In genomic region chr8:6922467-6922866, GRCm38 (mm10) we compare ENCODE assay signal across 22 mouse cellular contexts.
A peak's percentile ranks its signal among the peaks of the same experiment; 100 is the strongest.
DNase-seq lines count a peak whose midpoint lies in the region; ATAC-seq and TF ChIP-seq lines count a peak whose summit lies in the region.
"Had no signal": no experiment of that assay in that cellular context is flagged by ENCODE, and none has a peak within 500 bp of the region (broad histone marks: within the 10 kb centered on the region; RNA-seq: fewer than 3 reads in every experiment).

No protein-coding gene starts in this region.

- no peak overlapping the region for H3K27ac ChIP-seq in embryonic facial prominence, embryonic 11.5 days (replicated peaks; ENCODE audit: low read depth, low read length)
- no peak overlapping the region for H3K27ac ChIP-seq in embryonic facial prominence, embryonic 10.5 days (replicated peaks)
- H3K27ac ChIP-seq in limb, embryonic 13.5 days: no peak overlapping the region
- H3K27ac ChIP-seq in limb, embryonic 10.5 days: no peak overlapping the region
- no peak overlapping the region for H3K27ac ChIP-seq in embryonic facial prominence, embryonic 14.5 days (replicated peaks; ENCODE audit: low read depth, low read length)
- no peak overlapping the region for H3K27ac ChIP-seq in limb, embryonic 14.5 days (replicated peaks; ENCODE audit: low read depth, low read length)

- no peaks in the 10 kb centered on the region for H3K4me1 ChIP-seq in embryonic facial prominence, embryonic 11.5 days (ENCODE audit: control insufficient read depth, insufficient read depth, low read length)
- H3K4me1 ChIP-seq in embryonic facial prominence, embryonic 10.5 days: no peaks in the 10 kb centered on the region
- H3K4me1 ChIP-seq in limb, embryonic 13.5 days: no peaks in the 10 kb centered on the region
- H3K4me1 ChIP-seq in limb, embryonic 10.5 days: no peaks in the 10 kb centered on the region
- H3K4me1 ChIP-seq in embryonic facial prominence, embryonic 14.5 days (ENCODE audit: control insufficient read depth, insufficient read depth, low read length): no peaks in the 10 kb centered on the region
- H3K4me1 ChIP-seq in limb, embryonic 14.5 days (ENCODE audit: control insufficient read depth, insufficient read depth, low read length): no peaks in the 10 kb centered on the region

- H3K9ac ChIP-seq in embryonic facial prominence, embryonic 11.5 days (replicated peaks; ENCODE audit: low read length): no peak overlapping the region
- H3K9ac ChIP-seq in limb, embryonic 13.5 days: no peak overlapping the region
- no peak overlapping the region for H3K9ac ChIP-seq in embryonic facial prominence, embryonic 14.5 days (ENCODE audit: low read depth, low read length)
- H3K9ac ChIP-seq in limb, embryonic 14.5 days (ENCODE audit: low read depth, low read length, severe bottlenecking): no peak overlapping the region

- H3K36me3 ChIP-seq in embryonic facial prominence, embryonic 11.5 days (replicated peaks; ENCODE audit: control insufficient read depth, insufficient read depth, low read depth, low read length): no peaks in the 10 kb centered on the region
- no peaks in the 10 kb centered on the region for H3K36me3 ChIP-seq in embryonic facial prominence, embryonic 10.5 days (replicated peaks)
- no peaks in the 10 kb centered on the region for H3K36me3 ChIP-seq in limb, embryonic 13.5 days
- no peaks in the 10 kb centered on the region for H3K36me3 ChIP-seq in limb, embryonic 10.5 days
- H3K36me3 ChIP-seq in embryonic facial prominence, embryonic 14.5 days (ENCODE audit: control insufficient read depth, insufficient read depth, low read length): no peaks in the 10 kb centered on the region
- H3K36me3 ChIP-seq in limb, embryonic 14.5 days (ENCODE audit: control insufficient read depth, insufficient read depth, low read length): no peaks in the 10 kb centered on the region
- H3K36me3 ChIP-seq: G1E had no signal

- TF ChIP-seq POLR2A in limb, embryonic 14.5 days (IDR thresholded peaks at IDR 0.05; ENCODE audit: borderline replicate concordance, extremely low read depth, insufficient read depth, insufficient read length): no peak

- H3K27me3 ChIP-seq in embryonic facial prominence, embryonic 11.5 days (ENCODE audit: control insufficient read depth, insufficient read depth, low read length): no peaks in the 10 kb centered on the region
- no peaks in the 10 kb centered on the region for H3K27me3 ChIP-seq in embryonic facial prominence, embryonic 10.5 days (replicated peaks; ENCODE audit: low read depth, poor library complexity, severe bottlenecking)
- no peaks in the 10 kb centered on the region for H3K27me3 ChIP-seq in limb, embryonic 13.5 days
- H3K27me3 ChIP-seq in limb, embryonic 10.5 days (ENCODE audit: low read depth, poor library complexity, severe bottlenecking): no peaks in the 10 kb centered on the region
- H3K27me3 ChIP-seq in embryonic facial prominence, embryonic 14.5 days (replicated peaks; ENCODE audit: control insufficient read depth, insufficient read depth, low read length): no peaks in the 10 kb centered on the region
- no peaks in the 10 kb centered on the region for H3K27me3 ChIP-seq in limb, embryonic 14.5 days (ENCODE audit: control insufficient read depth, insufficient read depth, low read length)
- H3K27me3 ChIP-seq: CH12.LX had no signal

- DNase-seq in embryonic facial prominence, embryonic 11.5 days (ENCODE audit: low spot score): peak; percentile 33
- DNase-seq in embryonic facial prominence, embryonic 10.5 days (ENCODE audit: low spot score): no peak
- DNase-seq in limb, embryonic 10.5 days (ENCODE audit: low spot score): no peak
- peak; percentile 54 for DNase-seq in embryonic facial prominence, embryonic 14.5 days (ENCODE audit: low spot score)
- DNase-seq in limb, embryonic 14.5 days (ENCODE audit: low spot score): peak; percentile 21
- DNase-seq in adrenal gland, postnatal 36 days: no peak
- no peak for DNase-seq in frontal cortex, postnatal 14 days (ENCODE audit: low spot score in 2 of 2)
- DNase-seq: adrenal gland, adult 2 months; adrenal gland, adult 8-10 months; adrenal gland, postnatal 10 days; adrenal gland, postnatal 14 days; adrenal gland, postnatal 25 days; B cell, adult 2 months; cerebellum, adult 11 months; cerebellum, adult 11-12 months; cerebellum, adult 18-20 months had no signal

- WGBS in embryonic facial prominence, embryonic 11.5 days: 83% methylated on average over 1 of the region's 1 CpGs
- WGBS in embryonic facial prominence, embryonic 10.5 days: 86% methylated on average over 1 of the region's 1 CpGs
- 76% methylated on average over 1 of the region's 1 CpGs for WGBS in limb, embryonic 13.5 days
- 72% methylated on average over 1 of the region's 1 CpGs for WGBS in limb, embryonic 10.5 days
- 68% methylated on average over 1 of the region's 1 CpGs for WGBS in embryonic facial prominence, embryonic 14.5 days
- 44% methylated on average over 1 of the region's 1 CpGs for WGBS in limb, embryonic 14.5 days

- H3K9me3 ChIP-seq in embryonic facial prominence, embryonic 11.5 days (replicated peaks; ENCODE audit: control insufficient read depth, low read length): no peaks in the 10 kb centered on the region
- no peaks in the 10 kb centered on the region for H3K9me3 ChIP-seq in embryonic facial prominence, embryonic 10.5 days
- H3K9me3 ChIP-seq in limb, embryonic 13.5 days: no peaks in the 10 kb centered on the region
- no peaks in the 10 kb centered on the region for H3K9me3 ChIP-seq in limb, embryonic 10.5 days (replicated peaks)
- no peaks in the 10 kb centered on the region for H3K9me3 ChIP-seq in embryonic facial prominence, embryonic 14.5 days (ENCODE audit: control insufficient read depth, low read length)
- no peaks in the 10 kb centered on the region for H3K9me3 ChIP-seq in limb, embryonic 14.5 days (ENCODE audit: control insufficient read depth, low read length)
- H3K9me3 ChIP-seq: G1E had no signal

- no peak overlapping the region for H3K4me2 ChIP-seq in embryonic facial prominence, embryonic 11.5 days (ENCODE audit: low read depth, low read length)
- H3K4me2 ChIP-seq in limb, embryonic 13.5 days (replicated peaks): no peak overlapping the region
- H3K4me2 ChIP-seq in embryonic facial prominence, embryonic 14.5 days (ENCODE audit: low read depth, low read length): no peak overlapping the region
- H3K4me2 ChIP-seq in limb, embryonic 14.5 days (replicated peaks; ENCODE audit: low read depth, low read length, severe bottlenecking): no peak overlapping the region

- no peak for ATAC-seq in embryonic facial prominence, embryonic 11.5 days (replicated peaks; ENCODE audit: insufficient number of reproducible peaks, low FRiP score, low TSS enrichment, low read depth)
- ATAC-seq in limb, embryonic 13.5 days (ENCODE audit: low FRiP score, low read depth): peak; percentile 59; the same call in 1 of the 2 replicates
- ATAC-seq in embryonic facial prominence, embryonic 14.5 days (ENCODE audit: low read depth): no peak
- no peak for ATAC-seq in limb, embryonic 14.5 days (ENCODE audit: low FRiP score, low read depth)
- ATAC-seq: activated CD4-positive, CD25-positive, alpha-beta regulatory T cell, adult 4 months; CD4-positive, CD25-positive, alpha-beta regulatory T cell, adult 4 months; Patski had no signal

- H3K4me3 ChIP-seq in embryonic facial prominence, embryonic 11.5 days (ENCODE audit: low read depth, low read length): no peak overlapping the region
- H3K4me3 ChIP-seq in embryonic facial prominence, embryonic 10.5 days: no peak overlapping the region
- H3K4me3 ChIP-seq in limb, embryonic 13.5 days: no peak overlapping the region
- no peak overlapping the region for H3K4me3 ChIP-seq in limb, embryonic 10.5 days
- no peak overlapping the region for H3K4me3 ChIP-seq in embryonic facial prominence, embryonic 14.5 days (ENCODE audit: low read depth, low read length)
- H3K4me3 ChIP-seq in limb, embryonic 14.5 days (replicated peaks; ENCODE audit: low read length): no peak overlapping the region

Comparison
In these comparisons a context has a peak if more than half of its experiments do, and no peak if none do; other contexts are left out.
1. DNase-seq: peak in embryonic facial prominence, embryonic 11.5 days (single experiment), embryonic facial prominence, embryonic 14.5 days (single experiment) and limb, embryonic 14.5 days (single experiment); none in embryonic facial prominence, embryonic 10.5 days (single experiment), limb, embryonic 10.5 days (single experiment), adrenal gland, postnatal 36 days (0 of 2) and frontal cortex, postnatal 14 days (0 of 2).